Mouse (Mus musculus) hindbrain, postnatal 0 days (tissue): Measurements from ENCODE around the gene Lrrfip1. TPM values are rescaled to one million over a fixed set of nuclear protein-coding genes. Genes with fewer than 3 reads are reported as not detected.

Source experiments
- ATAC-seq: fragments of 200-750 bp; cut with Nextera tagmentation; 2 replicates; pipeline ENCODE4 v1.8.0; 2017; ENCODE audit warnings: mild to moderate bottlenecking, moderate TSS enrichment, moderate library complexity
- DNase-seq: peaks from one replicate; pipeline ENCODE4 v3.0.0-alpha.2; 2015; ENCODE audit warnings: low spot score
- H3K27ac ChIP-seq: fragments of 300-500 bp; sonication (generic); 2 replicates; pipeline ENCODE4 v1.5.1; 2014; ENCODE audit warnings: mild to moderate bottlenecking
- H3K27me3 ChIP-seq: fragments of 300-500 bp; sonication (generic); 2 replicates; pipeline ENCODE4 v1.6.1; 2014; ENCODE audit warnings: low read length, mixed read lengths; ENCODE audit not compliant: insufficient read depth
- H3K36me3 ChIP-seq: fragments of 300-500 bp; sonication (generic); 2 replicates; pipeline ENCODE4 v1.6.1; 2014; ENCODE audit warnings: low read length, mixed read lengths; ENCODE audit not compliant: insufficient read depth
- H3K4me1 ChIP-seq: fragments of 300-500 bp; sonication (generic); 2 replicates; pipeline ENCODE4 v1.6.1; 2014; ENCODE audit warnings: antibody characterized with exemption, low read length, mixed read lengths; ENCODE audit not compliant: insufficient read depth
- H3K4me2 ChIP-seq: fragments of 300-500 bp; sonication (generic); 2 replicates; pipeline ENCODE4 v1.6.1; 2014; ENCODE audit warnings: low read depth, mild to moderate bottlenecking, low read length, moderate library complexity, mixed read lengths
- H3K4me3 ChIP-seq: fragments of 300-500 bp; sonication (generic); 2 replicates; pipeline ENCODE4 v1.5.1; 2014; ENCODE audit warnings: low read length
- H3K9ac ChIP-seq: fragments of 300-500 bp; sonication (generic); replicated peaks from 2 replicates; pipeline ENCODE4 v1.6.1; 2014; ENCODE audit warnings: mild to moderate bottlenecking, low read length, moderate library complexity, mixed read lengths
- H3K9me3 ChIP-seq: fragments of 300-500 bp; sonication (generic); 2 replicates; pipeline ENCODE4 v1.6.1; 2016; ENCODE audit warnings: low read length, mixed read lengths
- CTCF ChIP-seq: IDR thresholded peaks from 2 replicates; pipeline ENCODE4 v1.5.1; 2016; ENCODE audit warnings: antibody characterized with exemption, control low read depth, low read depth
- WGBS: fragments of 180-500 bp; shearing (Covaris S2); extraction: QIAGEN DNeasy Blood & Tissue Kit; methylation state at CpG from one replicate; pipeline ENCODE4 v1.1.7; 2014; 5-methylcytosine and 5-hydroxymethylcytosine counted together
- polyA plus RNA-seq: library from polyadenylated mRNA; unstranded; fragments of >200 nt; fragmentation: Nextera tagmentation; extraction: Ambion mirVana; gene quantifications from 2 replicates; pipeline ENCODE4 v1.2.1, GENCODE M21; 2015
- total RNA-seq: library from RNA; depleted of rRNA; stranded (reverse); fragments of >200 nt; gene quantifications from 2 replicates; pipeline ENCODE4 v1.2.3, GENCODE M21; 2014; rRNA removed

Gene Lrrfip1
- total and polyA plus RNA-seq, 2 experiments from 2014 or later: 26.9 to 37.5 TPM

- no peak overlapping the region for H3K27ac ChIP-seq
- H3K9ac ChIP-seq: no peak overlapping the region
- no peaks in the 10 kb centered on the region for H3K36me3 ChIP-seq
- no peak overlapping the region for H3K4me2 ChIP-seq
- H3K27me3 ChIP-seq: no peaks in the 10 kb centered on the region
- H3K4me3 ChIP-seq: no peak overlapping the region
- ATAC-seq (no peak), DNase-seq (no peak)
- no peaks in the 10 kb centered on the region for H3K4me1 ChIP-seq
- 81% methylated on average over 4 of the region's 4 CpGs for WGBS
- H3K9me3 ChIP-seq: no peaks in the 10 kb centered on the region
- no peak for TF ChIP-seq CTCF
Measured at GRCm38 (mm10) chr1:91169157-91169556, 170.6 kb downstream of the Lrrfip1 start.

GRCm38 (mm10) chr1:91174796-91175195 lies 176.3 kb downstream of the Lrrfip1 start:
- no peak for TF ChIP-seq CTCF
- Histone ChIP-seq H3K9me3 (no peaks in the 10 kb centered on the region), H3K36me3 (no peaks in the 10 kb centered on the region), H3K4me1 (no peaks in the 10 kb centered on the region), H3K27ac (no peak overlapping the region), H3K4me2 (no peak overlapping the region), H3K9ac (no peak overlapping the region), H3K27me3 (no peaks in the 10 kb centered on the region), H3K4me3 (no peak overlapping the region)
- DNase-seq: no peak
- 98% methylated on average over 5 of the region's 5 CpGs for WGBS
- no peak for ATAC-seq

GRCm38 (mm10) chr1:91176026-91176425 lies 177.5 kb downstream of the Lrrfip1 start:
- DNase-seq: no peak
- H3K9me3 ChIP-seq: no peaks in the 10 kb centered on the region
- no peak overlapping the region for H3K27ac ChIP-seq
- no peak overlapping the region for H3K9ac ChIP-seq
- no peaks in the 10 kb centered on the region for H3K27me3 ChIP-seq
- no peak for ATAC-seq
- no peaks in the 10 kb centered on the region for H3K36me3 ChIP-seq
- H3K4me2 ChIP-seq: no peak overlapping the region
- H3K4me1 ChIP-seq: peaks cover 3% of the 10 kb centered on the region; the same call in 1 of the 2 replicates
- no peak for TF ChIP-seq CTCF
- no peak overlapping the region for H3K4me3 ChIP-seq
- 69% methylated on average over 3 of the region's 3 CpGs for WGBS

DNA sequence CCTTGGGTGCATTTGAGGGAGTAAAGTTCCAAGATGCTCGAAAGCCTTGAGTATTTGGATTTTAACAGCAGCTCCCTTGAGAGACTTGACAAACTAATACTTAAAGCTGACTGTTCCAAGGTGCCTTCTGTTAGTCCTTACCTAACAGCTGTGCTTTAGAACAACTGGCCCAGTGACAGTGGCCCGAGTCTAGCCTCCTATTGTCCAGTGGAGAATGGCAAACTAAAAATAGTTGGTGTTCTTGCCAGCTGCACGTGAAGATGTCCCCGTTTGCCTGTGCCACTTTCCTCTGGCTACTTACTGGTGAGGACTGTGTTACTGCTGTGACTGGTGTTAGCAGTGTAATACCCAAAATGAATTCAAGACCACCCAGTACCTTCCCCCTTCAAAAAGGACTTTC lies 178.3 kb downstream of the Lrrfip1 start:
- H3K9me3 ChIP-seq: no peaks in the 10 kb centered on the region
- H3K9ac ChIP-seq: no peak overlapping the region
- no peaks in the 10 kb centered on the region for H3K36me3 ChIP-seq
- no peak overlapping the region for H3K4me2 ChIP-seq
- no peak overlapping the region for H3K4me3 ChIP-seq
- no peak overlapping the region for H3K27ac ChIP-seq
- TF ChIP-seq CTCF: no peak
- ATAC-seq (no peak), DNase-seq (no peak)
- H3K27me3 ChIP-seq: no peaks in the 10 kb centered on the region
- peaks cover 3% of the 10 kb centered on the region; the same call in 1 of the 2 replicates for H3K4me1 ChIP-seq
- WGBS: 68% methylated on average over 4 of the region's 4 CpGs

Other genes with a start within 250 kb of the Lrrfip1 start
- gene Col6a3, start 154.8 kb upstream of the Lrrfip1 start, total RNA-seq: 15.9 and 19.2 TPM in 2 replicates
- 4.9 and 5.2 TPM in 2 replicates for gene Col6a3, start 154.8 kb upstream of the Lrrfip1 start, polyA plus RNA-seq
- gene Mlph, start 83.7 kb upstream of the Lrrfip1 start, total RNA-seq: 0.63 and 0.72 TPM in 2 replicates
- gene Mlph, start 83.7 kb upstream of the Lrrfip1 start, polyA plus RNA-seq: 0.19 and 0.51 TPM in 2 replicates
- not detected in 2 replicates for gene Prlh, start 45.6 kb upstream of the Lrrfip1 start, total RNA-seq
- gene Prlh, start 45.6 kb upstream of the Lrrfip1 start, polyA plus RNA-seq: 1.5 and 1.8 TPM in 2 replicates
- not detected in 2 replicates for gene Rab17, start 29.1 kb upstream of the Lrrfip1 start, total RNA-seq
- 0.19 TPM in 1 of 2 replicates, not detected in the other for gene Rab17, start 29.1 kb upstream of the Lrrfip1 start, polyA plus RNA-seq
- gene Rbm44, start 146.4 kb downstream of the Lrrfip1 start, total RNA-seq: not detected in 2 replicates
- gene Rbm44, start 146.4 kb downstream of the Lrrfip1 start, polyA plus RNA-seq: 0.11 and 0.25 TPM in 2 replicates
- gene Ramp1, start 181.1 kb downstream of the Lrrfip1 start, total RNA-seq: 44.1 and 48.4 TPM in 2 replicates
- 44.7 and 46.8 TPM in 2 replicates for gene Ramp1, start 181.1 kb downstream of the Lrrfip1 start, polyA plus RNA-seq